Mouse (Mus musculus) mouse trophoblast stem cell (cell line): Measurements from ENCODE around the gene Thyn1.

ENCODE experiments used
- in situ Hi-C, 2 experiments: fragments of 300-500 bp; cut with MseI, MboI; formaldehyde crosslinking; loops; 2 replicates in 1 of 2; 3 replicates in 1 of 2; pipeline ENCODE4 v1.15.1; 2025

Gene Thyn1

GRCm38 (mm10) chr9:27029828-27030762 lies 30.6 kb downstream of the Thyn1 start, which contains the start of the genes Vps26b and Ncapd3:
Gene Vps26b (minus strand): TSS chr9:27030065.
Gene Ncapd3 (plus strand): TSS chr9:27030175.
- in situ Hi-C loops = no loop called here

DNA sequence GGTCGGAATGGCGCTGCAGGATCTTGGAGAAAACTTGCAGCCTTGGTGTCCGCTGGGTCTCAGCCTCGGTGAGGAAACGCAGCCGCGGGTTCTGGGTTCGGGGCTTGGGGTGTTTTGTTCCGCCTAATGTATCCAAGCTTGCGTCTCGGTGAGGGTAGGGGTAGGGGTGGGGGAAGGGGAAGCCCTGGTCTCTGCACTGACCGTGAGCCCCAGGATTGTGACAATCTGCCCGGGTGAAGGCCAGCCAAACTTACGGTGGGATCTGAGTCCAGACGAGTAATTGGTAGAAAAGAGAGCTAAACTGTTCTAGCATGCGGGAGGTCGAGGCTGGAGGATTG lies 31.2 kb downstream of the Thyn1 start:
- in situ Hi-C loops = no loop called here

- in situ Hi-C loops = no loop called here
Measured at GRCm38 (mm10) chr9:27043892-27044291, 44.4 kb downstream of the Thyn1 start.

DNA sequence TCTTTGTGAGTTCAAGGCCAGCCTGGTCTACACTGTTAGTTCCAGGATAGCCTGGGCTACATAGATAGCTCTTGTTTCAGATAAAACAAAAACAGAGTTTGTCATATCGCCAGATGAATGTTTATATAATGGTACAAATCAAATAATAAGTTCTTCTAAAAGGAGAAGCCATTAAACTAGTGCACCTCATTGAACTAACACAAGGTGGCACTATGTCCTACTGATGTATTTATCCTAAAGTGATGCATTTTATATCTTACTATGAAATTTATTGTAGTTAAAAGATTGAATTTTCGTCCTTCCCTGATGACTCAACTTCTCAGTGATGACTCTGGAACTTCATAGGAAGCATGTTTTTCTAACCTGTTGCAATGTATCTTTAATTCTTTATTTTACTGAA lies 50.0 kb downstream of the Thyn1 start:
- in situ Hi-C loops = no loop called here
